Mouse (Mus musculus) ES-Bruce4 (cell line): ENCODE data around the gene Zbtb16. TPM values are rescaled to one million over a fixed set of nuclear protein-coding genes. Genes with fewer than 3 reads are reported as not detected.

ENCODE experiments used
- H3K27ac ChIP-seq: 2 replicates; pipeline ENCODE4 v1.5.1; 2012; ENCODE audit warnings: low read length, inconsistent platforms; ENCODE audit not compliant: insufficient read depth
- H3K27me3 ChIP-seq: 2 replicates; pipeline ENCODE4 v1.6.1; 2012; ENCODE audit warnings: mild to moderate bottlenecking, low read length, inconsistent platforms; ENCODE audit not compliant: control insufficient read depth, poor library complexity, insufficient read depth, severe bottlenecking
- H3K36me3 ChIP-seq: 2 replicates; pipeline ENCODE4 v1.6.1; 2012; ENCODE audit warnings: inconsistent platforms, mild to moderate bottlenecking, low read length, moderate library complexity; ENCODE audit not compliant: control insufficient read depth, poor library complexity, insufficient read depth, severe bottlenecking
- H3K4me1 ChIP-seq: one replicate; pipeline ENCODE4 v1.8.1; 2011; ENCODE audit warnings: low read length; ENCODE audit not compliant: control insufficient read depth, insufficient read depth
- H3K4me3 ChIP-seq: 2 replicates; pipeline ENCODE4 v1.5.1; 2011; ENCODE audit warnings: low read depth, mild to moderate bottlenecking, low read length
- H3K9ac ChIP-seq: 2 replicates; pipeline ENCODE4 v1.6.1; 2012; ENCODE audit warnings: low read depth, mild to moderate bottlenecking, inconsistent platforms; ENCODE audit not compliant: poor library complexity, severe bottlenecking
- H3K9me3 ChIP-seq: replicated peaks from 2 replicates; pipeline ENCODE4 v1.6.1; 2012; ENCODE audit warnings: mild to moderate bottlenecking, low read length, inconsistent platforms; ENCODE audit not compliant: control insufficient read depth, poor library complexity, insufficient read depth, severe bottlenecking
- CTCF ChIP-seq: IDR thresholded peaks from one replicate; pipeline ENCODE4 v1.8.1; 2011; ENCODE audit warnings: low read depth, low read length
- EP300 ChIP-seq: IDR thresholded peaks from 2 replicates; pipeline ENCODE4 v1.6.1; 2011; ENCODE audit warnings: low read depth, low read length; ENCODE audit not compliant: insufficient read depth
- POLR2A ChIP-seq: IDR thresholded peaks from one replicate; pipeline ENCODE4 v1.8.1; 2011; ENCODE audit warnings: low read length; ENCODE audit not compliant: insufficient read depth
- polyA plus RNA-seq: library from polyadenylated mRNA; stranded (reverse); fragments of >200 nt; gene quantifications from 2 replicates; pipeline ENCODE4 v1.2.4, GENCODE M21; 2011; ENCODE audit warnings: low read depth; ENCODE audit not compliant: missing spikeins, insufficient read depth, insufficient read length

The Zbtb16 gene
- polyA plus RNA-seq, 1 experiment = 0.49 TPM

- no peaks in the 10 kb centered on the region for H3K4me1 ChIP-seq
- H3K9me3 ChIP-seq = no peaks in the 10 kb centered on the region
- TF ChIP-seq EP300 = no peak
- no peak for TF ChIP-seq CTCF
- TF ChIP-seq POLR2A = no peak
- H3K4me3 ChIP-seq = no peak overlapping the region
- no peak overlapping the region for H3K9ac ChIP-seq
- no peaks in the 10 kb centered on the region for H3K36me3 ChIP-seq
- H3K27ac ChIP-seq = no peak overlapping the region
- no peaks in the 10 kb centered on the region for H3K27me3 ChIP-seq
Measured at GRCm38 (mm10) chr9:48730446-48730979, 105.5 kb downstream of the Zbtb16 start.

DNA sequence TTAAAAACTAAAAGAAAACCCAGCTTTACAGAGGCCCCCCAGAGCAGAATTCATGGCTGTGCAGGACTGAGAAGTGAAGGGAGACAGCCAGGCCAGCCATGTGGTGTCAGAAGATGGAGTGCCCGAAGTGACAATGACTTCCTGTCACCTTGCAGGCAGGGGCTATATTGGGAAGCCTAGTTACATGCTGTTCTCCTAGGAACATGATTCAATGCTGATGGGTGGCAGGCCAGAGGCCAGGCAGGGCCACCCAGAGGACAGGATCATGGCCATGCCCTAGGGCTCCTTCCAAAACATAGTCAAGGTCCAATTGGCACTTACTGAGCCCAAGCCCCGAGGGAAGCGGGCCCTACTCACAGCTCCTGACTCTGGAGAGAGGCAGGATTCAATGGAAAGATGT lies 106.6 kb downstream of the Zbtb16 start:
- H3K36me3 ChIP-seq = no peaks in the 10 kb centered on the region
- H3K27me3 ChIP-seq = no peaks in the 10 kb centered on the region; the same call in 1 of the 2 replicates
- H3K9ac ChIP-seq = no peak overlapping the region
- H3K4me1 ChIP-seq = no peaks in the 10 kb centered on the region
- TF ChIP-seq POLR2A = no peak
- no peak for TF ChIP-seq CTCF
- H3K9me3 ChIP-seq = no peaks in the 10 kb centered on the region
- H3K4me3 ChIP-seq = no peak overlapping the region
- H3K27ac ChIP-seq = no peak overlapping the region

DNA sequence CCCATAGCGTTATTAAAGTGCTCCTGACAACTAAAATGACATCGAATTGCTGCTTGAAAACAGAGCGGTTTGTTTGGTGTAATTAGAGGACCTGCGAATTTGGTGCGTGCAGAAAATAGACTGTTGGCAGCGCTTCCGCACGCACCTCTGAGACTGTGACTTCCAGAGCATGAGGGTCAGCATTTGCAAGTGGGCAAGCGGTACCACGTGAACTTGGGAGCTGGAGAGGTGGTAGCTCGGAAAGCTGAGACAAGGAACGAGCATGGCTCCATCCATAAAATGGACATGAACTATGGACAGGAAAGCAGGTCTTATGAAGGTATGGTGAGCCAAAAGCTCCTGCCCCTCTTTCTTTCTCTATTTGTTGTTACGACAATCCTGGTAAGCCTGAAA lies 107.3 kb downstream of the Zbtb16 start:
- Histone ChIP-seq H3K27me3 (no peaks in the 10 kb centered on the region; the same call in 1 of the 2 replicates), H3K27ac (no peak overlapping the region), H3K9ac (no peak overlapping the region), H3K36me3 (no peaks in the 10 kb centered on the region), H3K4me3 (no peak overlapping the region), H3K4me1 (no peaks in the 10 kb centered on the region), H3K9me3 (no peaks in the 10 kb centered on the region)
- TF ChIP-seq EP300 (no peak), POLR2A (no peak), CTCF (no peak)

DNA sequence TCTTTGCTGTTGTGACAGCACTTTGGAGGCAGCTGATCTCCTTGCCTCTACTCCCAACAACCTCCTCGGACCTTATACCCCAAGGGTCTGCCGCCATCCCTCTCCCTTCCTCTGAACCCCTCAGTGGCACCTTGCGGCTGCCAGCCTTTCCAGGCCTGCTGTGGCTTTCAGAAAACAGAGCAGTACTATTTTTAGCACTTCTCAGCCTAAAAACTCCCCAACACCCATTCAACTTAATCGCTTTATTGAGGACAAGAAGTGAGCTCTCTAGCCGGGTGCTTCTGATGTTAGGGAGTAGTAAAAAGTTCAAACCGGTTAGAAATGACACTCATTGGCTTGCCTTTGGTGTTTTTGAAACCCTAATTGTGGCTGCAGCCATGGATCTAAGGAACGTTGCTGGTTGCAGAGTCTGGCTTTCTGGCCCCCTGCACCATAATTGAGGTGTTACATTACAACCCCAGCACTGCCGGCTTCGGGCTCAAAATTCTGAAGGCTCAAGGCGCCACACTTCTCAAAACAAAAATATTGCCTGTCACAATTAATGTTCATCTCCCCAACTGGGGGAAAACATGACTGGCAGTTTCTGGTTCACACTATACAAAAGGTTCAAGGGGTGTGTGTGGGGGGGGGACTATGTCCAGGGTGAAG lies 107.8 kb downstream of the Zbtb16 start:
- no peak overlapping the region for H3K4me3 ChIP-seq
- H3K27me3 ChIP-seq = no peaks in the 10 kb centered on the region; the same call in 1 of the 2 replicates
- H3K4me1 ChIP-seq = no peaks in the 10 kb centered on the region
- H3K36me3 ChIP-seq = no peaks in the 10 kb centered on the region
- no peak overlapping the region for H3K27ac ChIP-seq
- H3K9me3 ChIP-seq = no peaks in the 10 kb centered on the region
- TF ChIP-seq EP300 = no peak
- no peak for TF ChIP-seq POLR2A
- no peak for TF ChIP-seq CTCF
- H3K9ac ChIP-seq = no peak overlapping the region

DNA sequence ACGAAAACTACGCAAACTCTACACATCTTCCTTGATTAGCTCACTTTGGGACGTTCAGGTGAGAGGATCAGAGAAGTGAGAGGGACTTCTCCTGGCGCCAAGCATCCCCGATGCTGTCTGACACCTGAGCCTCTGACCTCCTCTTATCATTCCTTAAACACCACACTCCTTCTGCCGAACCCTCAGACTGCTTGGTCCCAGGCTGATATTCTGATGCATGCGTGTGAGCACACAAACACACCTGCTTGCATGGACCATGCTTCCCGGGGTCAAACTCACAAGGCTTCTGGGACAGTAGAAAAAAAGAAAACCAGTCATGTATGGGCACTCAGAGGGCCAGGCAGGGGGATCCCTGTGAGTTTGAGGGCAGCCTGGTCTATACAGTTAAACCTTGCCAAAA lies 109.7 kb downstream of the Zbtb16 start:
- H3K36me3 ChIP-seq = no peaks in the 10 kb centered on the region
- no peak for TF ChIP-seq POLR2A
- no peak for TF ChIP-seq CTCF
- no peak for TF ChIP-seq EP300
- no peaks in the 10 kb centered on the region; the same call in 1 of the 2 replicates for H3K27me3 ChIP-seq
- no peak overlapping the region for H3K27ac ChIP-seq
- no peak overlapping the region for H3K9ac ChIP-seq
- no peaks in the 10 kb centered on the region for H3K4me1 ChIP-seq
- H3K9me3 ChIP-seq = no peaks in the 10 kb centered on the region
- no peak overlapping the region for H3K4me3 ChIP-seq

DNA sequence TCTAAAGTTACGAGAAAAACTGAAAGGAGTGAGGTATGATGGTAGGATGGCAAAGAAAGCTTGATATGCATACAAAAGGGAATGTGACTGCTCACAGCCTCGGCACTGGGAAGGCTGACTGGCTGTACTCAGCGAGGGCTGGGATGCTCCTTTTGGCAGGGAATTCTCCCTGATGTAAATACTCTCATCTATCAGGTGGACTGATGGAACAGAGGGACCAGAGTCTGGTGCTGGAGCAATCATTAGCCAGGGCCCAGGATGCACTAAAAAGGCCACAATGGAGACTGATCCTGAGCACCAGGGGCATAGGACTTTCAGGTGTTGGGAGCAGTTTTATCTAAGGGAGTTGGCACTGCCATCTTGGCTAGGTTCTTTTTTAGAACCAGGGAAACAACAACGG lies 110.1 kb downstream of the Zbtb16 start:
- no peak overlapping the region for H3K27ac ChIP-seq
- no peaks in the 10 kb centered on the region; the same call in 1 of the 2 replicates for H3K27me3 ChIP-seq
- no peaks in the 10 kb centered on the region for H3K9me3 ChIP-seq
- H3K4me1 ChIP-seq = no peaks in the 10 kb centered on the region
- TF ChIP-seq EP300 = no peak
- no peak for TF ChIP-seq CTCF
- TF ChIP-seq POLR2A = no peak
- no peak overlapping the region for H3K9ac ChIP-seq
- no peak overlapping the region for H3K4me3 ChIP-seq
- no peaks in the 10 kb centered on the region for H3K36me3 ChIP-seq
